Mouse (Mus musculus) midbrain, embryonic 11.5 days (tissue): ENCODE data around the gene Ccdc122. TPM values are rescaled to one million over a fixed set of nuclear protein-coding genes. Genes with fewer than 3 reads are reported as not detected.

ENCODE experiments used
- ATAC-seq: fragments of 200-750 bp; cut with Nextera tagmentation; 2 replicates; pipeline ENCODE4 v1.8.0; 2017; ENCODE audit warnings: moderate TSS enrichment, moderate library complexity; ENCODE audit not compliant: low FRiP score
- DNase-seq: peaks from one replicate; pipeline ENCODE4 v3.0.0; 2015; ENCODE audit warnings: low spot score; ENCODE audit errors: missing footprints
- H3K27ac ChIP-seq: fragments of 300-500 bp; sonication (generic); 2 replicates; pipeline ENCODE4 v1.5.1; 2014; ENCODE audit warnings: low read depth, low read length
- H3K27me3 ChIP-seq: fragments of 300-500 bp; sonication (generic); 2 replicates; pipeline ENCODE4 v1.6.1; 2014; ENCODE audit warnings: mild to moderate bottlenecking, low read length, moderate library complexity, mixed read lengths; ENCODE audit not compliant: control insufficient read depth, insufficient read depth
- H3K36me3 ChIP-seq: fragments of 300-500 bp; sonication (generic); 2 replicates; pipeline ENCODE4 v1.6.1; 2014; ENCODE audit warnings: mild to moderate bottlenecking, low read length, moderate library complexity, mixed read lengths; ENCODE audit not compliant: control insufficient read depth, insufficient read depth
- H3K4me1 ChIP-seq: fragments of 300-500 bp; sonication (generic); 2 replicates; pipeline ENCODE4 v1.6.1; 2014; ENCODE audit warnings: low read length; ENCODE audit not compliant: control insufficient read depth, insufficient read depth
- H3K4me2 ChIP-seq: fragments of 300-500 bp; sonication (generic); 2 replicates; pipeline ENCODE4 v1.6.1; 2014; ENCODE audit warnings: mild to moderate bottlenecking, moderate library complexity
- H3K4me3 ChIP-seq: fragments of 300-500 bp; sonication (generic); 2 replicates; pipeline ENCODE4 v1.5.1; 2014; ENCODE audit warnings: low read depth, low read length
- H3K9ac ChIP-seq: fragments of 300-500 bp; sonication (generic); 2 replicates; pipeline ENCODE4 v1.6.1; 2014; ENCODE audit warnings: low read length
- H3K9me3 ChIP-seq: fragments of 300-500 bp; sonication (generic); 2 replicates; pipeline ENCODE4 v1.6.1; 2016; ENCODE audit warnings: low read length; ENCODE audit not compliant: control insufficient read depth
- WGBS: fragments of 180-500 bp; shearing (Covaris S2); extraction: QIAGEN DNeasy Blood & Tissue Kit; methylation state at CpG from one replicate; pipeline ENCODE4 v1.1.7; 2014; 5-methylcytosine and 5-hydroxymethylcytosine counted together
- polyA plus RNA-seq: library from polyadenylated mRNA; unstranded; fragments of >200 nt; fragmentation: Nextera tagmentation; extraction: Ambion mirVana; gene quantifications from 2 replicates; pipeline ENCODE4 v1.2.1, GENCODE M21; 2014

Ccdc122 gene
- polyA plus RNA-seq, 1 experiment from 2014 or later = 1.1 TPM

DNA sequence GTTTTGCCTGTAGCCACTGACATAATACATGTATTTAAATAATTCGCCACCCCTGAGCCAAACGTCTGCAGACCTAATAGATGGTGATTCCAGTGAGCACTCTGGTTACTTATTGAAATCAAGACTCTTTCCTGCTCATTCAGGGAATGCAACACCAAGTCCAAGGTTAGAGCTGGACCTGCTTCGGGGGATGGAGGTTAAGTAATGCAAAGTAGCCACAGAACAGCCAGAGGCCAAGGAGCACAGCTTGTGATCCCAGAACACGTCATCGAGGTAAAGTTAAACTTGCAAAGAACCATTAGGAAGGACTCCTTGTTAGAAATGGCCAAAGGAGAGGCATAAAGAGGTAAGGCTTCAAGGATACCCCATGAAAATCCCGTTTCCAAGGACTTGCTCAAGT is 114.0 kb downstream of the Ccdc122 start:
- peaks cover 2% of the 10 kb centered on the region; the same call in 1 of the 2 replicates for H3K4me1 ChIP-seq
- H3K4me2 ChIP-seq = no peak overlapping the region
- DNase-seq (peak; percentile 54), ATAC-seq (no peak)
- 78% methylated on average over 6 of the region's 6 CpGs for WGBS
- H3K36me3 ChIP-seq = no peaks in the 10 kb centered on the region
- no peaks in the 10 kb centered on the region for H3K27me3 ChIP-seq
- H3K9ac ChIP-seq = no peak overlapping the region
- no peak overlapping the region for H3K27ac ChIP-seq
- H3K9me3 ChIP-seq = no peaks in the 10 kb centered on the region
- H3K4me3 ChIP-seq = no peak overlapping the region

DNA sequence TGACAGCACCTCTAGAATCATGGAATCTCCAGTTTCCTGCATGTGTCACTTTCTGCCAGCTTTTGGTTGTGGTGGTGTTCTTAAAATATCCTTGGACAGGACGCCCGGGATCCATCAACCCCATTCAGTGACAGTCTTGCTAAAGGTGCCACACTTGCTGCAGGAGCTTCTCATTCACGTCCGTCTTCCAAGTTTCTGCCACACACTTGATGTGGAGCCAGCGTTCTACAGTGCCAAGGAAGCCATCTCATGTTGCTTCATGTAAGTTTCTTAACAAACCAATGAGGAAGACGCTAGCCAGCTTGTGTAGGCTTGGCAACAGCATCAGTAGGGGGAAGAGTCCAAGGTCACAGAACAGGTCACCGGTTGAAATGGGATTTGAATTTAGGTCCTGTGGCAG is 114.9 kb downstream of the Ccdc122 start:
- 88% methylated on average over 7 of the region's 7 CpGs for WGBS
- Histone ChIP-seq H3K9me3 (no peaks in the 10 kb centered on the region), H3K4me3 (no peak overlapping the region), H3K9ac (no peak overlapping the region), H3K36me3 (no peaks in the 10 kb centered on the region), H3K27me3 (no peaks in the 10 kb centered on the region), H3K27ac (no peak overlapping the region), H3K4me1 (peaks cover 5% of the 10 kb centered on the region; the same call in 1 of the 2 replicates), H3K4me2 (no peak overlapping the region)
- ATAC-seq = no peak
- DNase-seq = no peak

DNA sequence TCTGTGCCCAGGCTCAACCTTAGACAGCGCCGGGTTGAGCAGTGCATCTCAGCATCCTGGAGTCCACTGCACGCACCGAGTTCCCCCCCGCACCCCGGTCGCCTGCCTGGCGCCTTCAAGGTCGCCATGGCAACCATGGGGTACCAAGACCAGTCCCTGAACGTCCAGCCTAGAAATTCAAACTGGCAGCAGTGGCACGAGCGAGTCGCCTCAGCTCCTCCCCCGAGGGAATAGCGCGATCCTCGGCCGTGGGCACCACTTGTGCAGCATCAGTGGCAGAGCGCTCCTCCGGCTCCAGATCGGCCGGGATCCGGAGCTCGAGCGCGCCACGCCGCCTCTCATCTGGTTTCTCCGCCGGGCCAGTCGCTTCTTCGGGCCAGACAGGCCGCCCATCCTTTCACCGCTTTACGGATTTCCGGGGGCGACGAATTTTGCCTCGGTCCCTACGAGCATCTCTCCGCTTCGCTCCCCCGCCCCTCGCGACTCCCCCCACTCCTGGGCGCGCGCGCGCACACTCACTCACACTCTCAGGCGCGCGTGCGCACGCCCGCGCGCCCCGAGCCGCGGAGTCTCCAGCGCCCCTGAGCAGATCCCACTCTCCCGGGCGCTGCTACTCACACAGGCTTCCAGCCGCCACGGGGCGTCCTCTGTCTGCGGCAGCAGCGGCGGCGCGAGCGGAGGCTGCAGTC is 119.8 kb downstream of the Ccdc122 start, which contains the start of gene Enox1:
Gene Enox1 (plus strand): TSS at position 542 of the 689 bp plus-strand sequence.
- no peaks in the 10 kb centered on the region for H3K9me3 ChIP-seq
- peak; percentile 87 for ATAC-seq
- peak within 1 kb of the TSS; percentile 98 for H3K4me2 ChIP-seq
- H3K4me1 ChIP-seq = peaks cover 7% of the 10 kb centered on the region; the same call in 1 of the 2 replicates
- peak within 1 kb of the TSS; percentile 74 for H3K27ac ChIP-seq
- H3K27me3 ChIP-seq = no peaks in the 10 kb centered on the region
- peak; percentile 99 for DNase-seq
- under 1% methylated on average over 72 of the region's 73 CpGs for WGBS
- peak within 1 kb of the TSS; percentile 87 for H3K9ac ChIP-seq
- H3K4me3 ChIP-seq = peak within 1 kb of the TSS; percentile 90
- H3K36me3 ChIP-seq = no peaks in the 10 kb centered on the region

DNA sequence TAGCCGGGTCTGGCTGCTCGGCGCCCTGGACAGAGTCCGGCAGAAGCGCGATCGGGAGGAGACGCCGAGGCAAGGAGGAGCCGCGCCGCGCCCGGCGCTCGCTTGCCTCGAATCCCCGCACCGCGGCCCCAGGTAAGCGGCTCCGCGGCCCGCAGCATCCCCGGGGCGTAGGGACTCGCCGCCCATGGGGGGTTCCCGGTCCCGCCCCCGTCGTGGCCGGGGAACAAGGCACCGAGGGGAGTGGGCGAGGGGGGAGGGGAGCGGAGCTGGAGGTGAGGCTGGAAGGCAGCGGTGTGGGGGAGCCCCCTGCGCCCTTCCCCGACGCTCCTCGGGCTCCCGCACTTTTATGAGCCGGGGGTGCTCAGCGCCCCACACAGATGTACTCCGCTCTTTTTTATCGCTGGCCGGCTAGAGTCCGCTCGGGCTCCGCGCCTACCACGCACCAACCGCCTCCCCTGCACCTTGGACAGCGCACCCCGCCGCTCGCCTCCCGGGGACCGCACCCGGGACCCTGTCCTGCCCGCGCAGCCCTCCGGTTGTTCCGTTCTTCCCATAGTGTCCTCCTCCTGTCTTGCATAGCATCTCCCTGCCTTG is 120.4 kb downstream of the Ccdc122 start:
- ATAC-seq (peak; percentile 61), DNase-seq (peak; percentile 95)
- WGBS = under 1% methylated on average over 57 of the region's 64 CpGs
- H3K4me3 ChIP-seq = peak overlapping the region; percentile 90
- H3K4me1 ChIP-seq = peaks cover 7% of the 10 kb centered on the region; the same call in 1 of the 2 replicates
- no peaks in the 10 kb centered on the region for H3K9me3 ChIP-seq
- peak overlapping the region; percentile 74 for H3K27ac ChIP-seq
- peak overlapping the region; percentile 87 for H3K9ac ChIP-seq
- H3K4me2 ChIP-seq = peak overlapping the region; percentile 98
- no peaks in the 10 kb centered on the region for H3K36me3 ChIP-seq
- no peaks in the 10 kb centered on the region for H3K27me3 ChIP-seq

GRCm38 (mm10) chr14:77157505-77157911 is 120.9 kb downstream of the Ccdc122 start:
- Histone ChIP-seq H3K9me3 (no peaks in the 10 kb centered on the region), H3K4me2 (peak overlapping the region; percentile 98), H3K4me1 (peaks cover 7% of the 10 kb centered on the region; the same call in 1 of the 2 replicates), H3K27ac (peak overlapping the region; percentile 74; the same call in 1 of the 2 replicates), H3K4me3 (peak overlapping the region; percentile 90), H3K27me3 (no peaks in the 10 kb centered on the region), H3K36me3 (no peaks in the 10 kb centered on the region), H3K9ac (peak overlapping the region; percentile 87)
- WGBS = 1% methylated on average over 31 of the region's 31 CpGs
- peak; percentile 83 for ATAC-seq
- DNase-seq = peak; percentile 96

DNA sequence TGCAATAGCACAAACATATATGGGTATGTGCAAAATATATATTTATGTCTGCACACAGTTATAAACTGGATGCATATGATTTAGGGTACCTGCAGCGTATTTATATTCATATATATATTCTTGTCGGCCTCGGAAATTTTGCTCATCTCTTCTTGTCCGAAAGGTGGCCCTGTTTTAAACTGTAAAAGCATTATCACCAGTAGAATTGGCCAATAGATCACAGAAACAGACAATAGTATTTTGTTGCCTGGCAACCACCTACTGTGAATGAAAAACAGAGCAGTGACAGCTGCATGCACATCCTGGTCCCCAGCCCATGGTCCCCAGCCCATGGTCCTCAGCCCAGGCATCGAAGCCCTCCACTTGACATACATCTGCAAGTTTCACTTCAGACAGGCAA is 122.8 kb downstream of the Ccdc122 start:
- ATAC-seq = no peak
- DNase-seq = peak; percentile 31
- Histone ChIP-seq H3K4me3 (no peak overlapping the region), H3K36me3 (no peaks in the 10 kb centered on the region), H3K4me1 (peaks cover 7% of the 10 kb centered on the region; the same call in 1 of the 2 replicates), H3K4me2 (no peak overlapping the region), H3K27me3 (no peaks in the 10 kb centered on the region), H3K9me3 (no peaks in the 10 kb centered on the region), H3K9ac (no peak overlapping the region), H3K27ac (no peak overlapping the region)
- 85% methylated on average over 5 of the region's 5 CpGs for WGBS

Other genes starting within 250 kb of the Ccdc122 start
- gene Lacc1, start 132 bp downstream of the Ccdc122 start, polyA plus RNA-seq = 2.9 and 3.3 TPM in 2 replicates
- gene Enox1, start 120.0 kb downstream of the Ccdc122 start, polyA plus RNA-seq = 12.8 and 13.2 TPM in 2 replicates